Mouse (Mus musculus) megakaryocyte-erythroid progenitor cell, adult 5-6 weeks (primary cell): Measurements from ENCODE around the gene Olfr1381. TPM values are rescaled to one million over a fixed set of nuclear protein-coding genes. Genes with fewer than 3 reads are reported as not detected.
"Not testable (repeated sequence)": the region's sequence is repeated elsewhere in the genome, so short reads cannot be mapped to it uniquely, and the experiment has no call there.

Experiments
- ATAC-seq: replicated peaks from 2 replicates; pipeline ENCODE4 v1.8.0; 2016; ENCODE audit warnings: mild to moderate bottlenecking, inconsistent platforms; ENCODE audit not compliant: severe bottlenecking, poor library complexity, low FRiP score, low TSS enrichment
- total RNA-seq, 2 experiments: library from RNA; stranded (forward) in 1 of 2; stranded (reverse) in 1 of 2; fragments of 200-1000, 215-1000 nt in 1 of 2; fragments of >200 nt in 1 of 2; fragmentation: Nextera tagmentation in 1 of 2; gene quantifications; 2 replicates each; pipeline ENCODE4 v1.2.3; 2014 to 2017

Gene Olfr1381
- not detected in 2 replicates for total RNA-seq (2014; fragmentation: Nextera tagmentation)
- total RNA-seq (2017), result not detected in 2 replicates

DNA sequence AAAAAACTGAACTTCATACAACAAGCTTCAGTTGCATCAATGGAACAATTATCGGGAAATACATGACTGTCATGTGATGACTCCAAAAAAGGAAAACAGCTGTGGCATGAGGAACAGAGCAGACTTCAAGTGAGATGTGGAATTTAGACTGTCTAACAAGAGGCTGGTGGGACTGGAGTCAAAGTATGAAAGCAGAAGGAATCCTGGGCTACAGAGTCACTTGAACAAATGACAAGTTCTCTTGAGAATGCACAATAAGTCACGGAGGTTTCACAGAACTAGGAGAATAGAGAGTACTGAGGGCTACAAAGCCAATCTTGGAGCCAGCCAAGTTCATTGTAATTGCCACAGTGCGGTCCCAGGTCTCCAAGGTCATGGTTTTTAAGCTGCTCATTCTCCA is at the start of gene Olfr1381:
Gene Olfr1381 (plus strand): TSS at position 301 of the 400 bp plus-strand sequence.
- ATAC-seq, result not testable (repeated sequence)

GRCm38 (mm10) chr11:49518086-49518485 is 25.2 kb upstream of the Olfr1381 start:
- no peak for ATAC-seq

- ATAC-seq, result no peak
These were observed 23.9 kb upstream of the Olfr1381 start, which contains the start of gene Olfr1383 for GRCm38 (mm10) chr11:49519348-49519747. Gene Olfr1383, plus strand, starts transcription at chr11:49519648.

GRCm38 (mm10) chr11:49527947-49528346 is 15.3 kb upstream of the Olfr1381 start, which contains the start of gene Olfr1382:
Gene Olfr1382, plus strand, starts transcription at chr11:49528247.
- no peak for ATAC-seq

DNA sequence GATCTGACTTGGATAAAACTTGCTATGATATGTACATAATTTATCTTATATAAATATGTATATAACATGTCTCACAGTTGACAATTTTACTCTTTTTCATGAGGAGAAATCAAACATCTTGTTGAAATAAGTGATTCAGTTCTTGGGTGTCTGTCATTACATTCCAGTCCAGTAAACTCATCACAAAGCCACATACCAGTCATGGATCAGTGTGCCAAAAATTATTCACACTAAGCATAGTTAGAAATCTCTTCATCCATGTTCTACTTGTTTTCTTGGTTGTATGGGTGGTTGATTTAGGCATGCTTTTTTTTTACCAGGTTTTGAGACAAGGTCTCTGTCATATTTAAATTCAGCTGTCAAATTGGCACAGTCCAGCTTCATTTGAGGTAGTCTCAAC is 10.5 kb upstream of the Olfr1381 start:
- no peak for ATAC-seq

- not testable (repeated sequence) for ATAC-seq
These were observed 6.6 kb upstream of the Olfr1381 start for GRCm38 (mm10) chr11:49536631-49537030.

- not testable (repeated sequence) for ATAC-seq
These were observed 10.8 kb downstream of the Olfr1381 start for GRCm38 (mm10) chr11:49554033-49554432.

DNA sequence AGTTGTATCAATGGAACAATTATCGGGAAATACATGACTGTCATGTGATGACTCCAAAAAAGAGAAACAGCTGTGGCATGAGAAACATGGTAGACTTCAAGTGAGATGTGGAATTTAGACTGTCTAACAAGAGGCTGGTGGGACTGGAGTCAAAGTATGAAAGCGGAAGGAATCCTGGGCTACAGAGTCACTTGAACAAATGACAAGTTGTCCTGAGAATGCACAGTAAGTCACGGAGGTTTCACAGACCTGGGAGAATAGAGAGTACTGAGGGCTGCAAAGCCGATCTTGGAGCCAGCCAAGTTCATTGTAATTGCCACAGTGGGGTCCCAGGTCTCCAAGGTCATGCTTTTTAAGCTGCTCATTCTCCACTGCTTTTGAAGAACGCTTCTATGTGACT is 13.3 kb downstream of the Olfr1381 start, which contains the start of gene Olfr1380:
Gene Olfr1380 (plus strand): TSS at position 301 of the 400 bp plus-strand sequence.
- ATAC-seq, result not testable (repeated sequence)

DNA sequence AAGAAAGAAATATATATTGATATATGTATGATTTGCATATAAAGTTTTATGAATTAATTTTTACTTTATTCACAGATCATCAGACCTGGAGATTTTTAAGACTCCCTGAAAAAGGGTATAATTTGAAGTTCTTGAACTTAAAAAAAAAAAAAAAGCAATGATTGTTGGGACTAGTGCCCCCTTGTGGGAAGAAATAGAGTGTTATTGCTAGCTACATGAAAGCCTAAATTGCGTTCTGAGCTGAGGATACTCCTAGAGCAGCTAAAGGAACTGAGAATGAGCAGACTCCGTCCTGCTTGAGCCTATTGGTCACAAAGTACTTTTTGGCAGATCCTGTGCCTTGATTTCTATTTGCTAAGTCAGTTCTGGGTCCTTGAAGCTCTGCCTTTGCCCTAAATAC is 31.8 kb downstream of the Olfr1381 start:
- ATAC-seq, result not testable (repeated sequence)

GRCm38 (mm10) chr11:49580452-49580851 is 37.2 kb downstream of the Olfr1381 start:
- not testable (repeated sequence) for ATAC-seq

- ATAC-seq, result no peak
These were observed 47.0 kb downstream of the Olfr1381 start for GRCm38 (mm10) chr11:49590213-49590612.

DNA sequence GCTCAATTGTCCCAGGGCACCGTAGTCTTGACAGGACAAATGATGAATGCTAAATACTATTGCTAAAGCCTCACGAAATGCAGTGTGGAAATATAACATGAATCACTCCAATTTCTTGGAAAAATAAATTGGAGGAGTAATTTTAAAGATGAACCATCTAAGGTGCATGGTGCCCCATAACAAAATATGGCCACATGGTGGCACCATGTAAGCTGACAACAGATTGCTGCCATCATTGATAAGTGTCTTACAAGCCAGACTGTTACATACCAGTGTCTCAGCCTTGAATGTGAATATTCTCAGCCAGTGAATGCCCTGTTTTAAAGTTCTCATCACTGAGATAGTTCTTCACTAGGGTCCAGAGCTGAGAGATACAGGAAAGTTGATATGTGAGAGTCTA is 53.9 kb downstream of the Olfr1381 start:
- not testable (repeated sequence) for ATAC-seq

Other genes starting within 250 kb of the Olfr1381 start
- not detected in 2 replicates for gene Olfr10, start 238.7 kb upstream of the Olfr1381 start, total RNA-seq (2014; fragmentation: Nextera tagmentation)
- not detected in 2 replicates for gene Olfr10, start 238.7 kb upstream of the Olfr1381 start, total RNA-seq (2017)
- gene Olfr1391, start 220.7 kb upstream of the Olfr1381 start, total RNA-seq (2014; fragmentation: Nextera tagmentation), result not detected in 2 replicates
- not detected in 2 replicates for gene Olfr1391, start 220.7 kb upstream of the Olfr1381 start, total RNA-seq (2017)
- gene Olfr1390, start 208.3 kb upstream of the Olfr1381 start, total RNA-seq (2014; fragmentation: Nextera tagmentation), result not detected in 2 replicates
- not detected in 2 replicates for gene Olfr1390, start 208.3 kb upstream of the Olfr1381 start, total RNA-seq (2017)
- gene Olfr1389, start 120.4 kb upstream of the Olfr1381 start, total RNA-seq (2014; fragmentation: Nextera tagmentation), result not detected in 2 replicates
- not detected in 2 replicates for gene Olfr1389, start 120.4 kb upstream of the Olfr1381 start, total RNA-seq (2017)
- gene Olfr1388, start 106.8 kb upstream of the Olfr1381 start, total RNA-seq (2014; fragmentation: Nextera tagmentation), result 0.72 and 0.87 TPM in 2 replicates
- gene Olfr1388, start 106.8 kb upstream of the Olfr1381 start, total RNA-seq (2017), result 0.80 and 1.4 TPM in 2 replicates
- not detected in 2 replicates for gene Olfr1387, start 88.1 kb upstream of the Olfr1381 start, total RNA-seq (2014; fragmentation: Nextera tagmentation)
- gene Olfr1387, start 88.1 kb upstream of the Olfr1381 start, total RNA-seq (2017), result not detected in 2 replicates
- gene Olfr1386, start 78.4 kb upstream of the Olfr1381 start, total RNA-seq (2014; fragmentation: Nextera tagmentation), result not detected in 2 replicates
- gene Olfr1386, start 78.4 kb upstream of the Olfr1381 start, total RNA-seq (2017), result not detected in 2 replicates
- gene Olfr1385, start 54.4 kb upstream of the Olfr1381 start, total RNA-seq (2014; fragmentation: Nextera tagmentation), result not detected in 2 replicates
- gene Olfr1385, start 54.4 kb upstream of the Olfr1381 start, total RNA-seq (2017), result not detected in 2 replicates
- gene Olfr1384, start 36.7 kb upstream of the Olfr1381 start, total RNA-seq (2014; fragmentation: Nextera tagmentation), result not detected in 2 replicates
- gene Olfr1384, start 36.7 kb upstream of the Olfr1381 start, total RNA-seq (2017), result not detected in 2 replicates
- not detected in 2 replicates for gene Olfr1383, start 23.8 kb upstream of the Olfr1381 start, total RNA-seq (2014; fragmentation: Nextera tagmentation)
- gene Olfr1383, start 23.8 kb upstream of the Olfr1381 start, total RNA-seq (2017), result not detected in 2 replicates
- gene Olfr1382, start 15.2 kb upstream of the Olfr1381 start, total RNA-seq (2014; fragmentation: Nextera tagmentation), result not detected in 2 replicates
- gene Olfr1382, start 15.2 kb upstream of the Olfr1381 start, total RNA-seq (2017), result not detected in 2 replicates
- gene Olfr1380, start 13.4 kb downstream of the Olfr1381 start, total RNA-seq (2014; fragmentation: Nextera tagmentation), result not detected in 2 replicates
- not detected in 2 replicates for gene Olfr1380, start 13.4 kb downstream of the Olfr1381 start, total RNA-seq (2017)
- not detected in 2 replicates for gene Flt4, start 65.8 kb downstream of the Olfr1381 start, total RNA-seq (2014; fragmentation: Nextera tagmentation)
- not detected in 2 replicates for gene Flt4, start 65.8 kb downstream of the Olfr1381 start, total RNA-seq (2017)
- gene Scgb3a1, start 120.2 kb downstream of the Olfr1381 start, total RNA-seq (2014; fragmentation: Nextera tagmentation), result not detected in 2 replicates
- not detected in 2 replicates for gene Scgb3a1, start 120.2 kb downstream of the Olfr1381 start, total RNA-seq (2017)
- 104 and 127 TPM in 2 replicates for gene Cnot6, start 169.3 kb downstream of the Olfr1381 start, total RNA-seq (2014; fragmentation: Nextera tagmentation)
- gene Cnot6, start 169.3 kb downstream of the Olfr1381 start, total RNA-seq (2017), result 69.7 and 111 TPM in 2 replicates